In genomic region chr3:146228559-146229310, GRCm38 (mm10) we compare ENCODE assay signal across 29 mouse cellular contexts. TPM values are rescaled to one million over a fixed set of nuclear protein-coding genes. Genes with fewer than 3 reads are reported as not detected.
A peak's percentile ranks its signal among the peaks of the same experiment; 100 is the strongest.
DNase-seq lines count a peak whose midpoint lies in the region; ATAC-seq and TF ChIP-seq lines count a peak whose summit lies in the region.
"Had no signal": no experiment of that assay in that cellular context is flagged by ENCODE, and none has a peak within 500 bp of the region (broad histone marks: within the 10 kb centered on the region; RNA-seq: fewer than 3 reads in every experiment).

No protein-coding gene starts in this region.

- TF ChIP-seq CTCF in MEL (IDR thresholded peaks at IDR 0.05 in 2 of 3, conservative IDR thresholded peaks at IDR 0.05 in 1 of 3; ENCODE audit: control insufficient read depth in 1 of 3, insufficient read depth in 1 of 3, low read depth in 2 of 3, low read length in 3 of 3, poor library complexity in 1 of 3, severe bottlenecking in 1 of 3): no peak

- peaks cover 68% of the 10 kb centered on the region for H3K4me1 ChIP-seq in heart, embryonic 10.5 days
- H3K4me1 ChIP-seq in MEL (ENCODE audit: control insufficient read depth in 1 of 2, insufficient read depth in 2 of 2, low read length in 2 of 2): no peaks in the 10 kb centered on the region
- H3K4me1 ChIP-seq: embryonic facial prominence, embryonic 13.5 days; intestine, embryonic 15.5 days; limb, embryonic 12.5 days; liver, embryonic 15.5 days; neural tube, embryonic 13.5 days had no signal

- TF ChIP-seq POLR2A in MEL (IDR thresholded peaks at IDR 0.05; ENCODE audit: control insufficient read depth in 1 of 2, insufficient read depth in 1 of 2, low read depth in 1 of 2, low read length in 2 of 2, poor library complexity in 1 of 2): no peak

- no peak for DNase-seq in heart, embryonic 10.5 days (ENCODE audit: low spot score)
- DNase-seq in heart, postnatal 25 days (ENCODE audit: low spot score): no peak
- DNase-seq in 416B (ENCODE audit: low read depth) (peak; percentile 5), MEL (ENCODE audit: low read depth, low spot score) (peak; percentile 27)
- DNase-seq in kidney, postnatal 36 days: no peak
- DNase-seq in layer of hippocampus, postnatal 14 days (ENCODE audit: low spot score in 2 of 2): no peak
- DNase-seq: adrenal gland, postnatal 10 days; B cell, adult 2 months; cerebellum, adult 11-12 months; cerebellum, adult 9-11 months; gastrocnemius, postnatal 10 days; heart, postnatal 14 days; kidney, adult 2 months; kidney, postnatal 4 days; lung, embryonic 14.5 days; lung, postnatal 14 days; right cerebral cortex, postnatal 4 days; thymus, postnatal 4 days had no signal

- H3K9ac ChIP-seq in MEL (ENCODE audit: control insufficient read depth, low read depth, low read length, poor library complexity, severe bottlenecking): no peak overlapping the region
- H3K9ac ChIP-seq: embryonic facial prominence, embryonic 13.5 days; heart, embryonic 12.5 days; intestine, embryonic 15.5 days; limb, embryonic 12.5 days; liver, embryonic 15.5 days; lung, embryonic 14.5 days; neural tube, embryonic 13.5 days had no signal

- 0 out of 2 replicates have a peak, but pooled peaks cover 1% of the 10 kb centered on the region for H3K36me3 ChIP-seq in heart, embryonic 10.5 days
- H3K36me3 ChIP-seq in MEL (ENCODE audit: control insufficient read depth in 1 of 2, insufficient read depth in 2 of 2, low read length in 2 of 2): no peaks in the 10 kb centered on the region
- H3K36me3 ChIP-seq: embryonic facial prominence, embryonic 13.5 days; forebrain, embryonic 10.5 days; intestine, embryonic 15.5 days; limb, embryonic 12.5 days; liver, embryonic 15.5 days; neural tube, embryonic 13.5 days had no signal

- WGBS in heart, embryonic 10.5 days: 85% methylated on average over 13 of the region's 13 CpGs

- intact Hi-C loops in heart, postnatal 25 days (cut with DNase I): no loop called here

- no peaks in the 10 kb centered on the region for H3K79me2 ChIP-seq in MEL (ENCODE audit: control insufficient read depth, insufficient read depth, low read length, poor library complexity)

- H3K4me3 ChIP-seq in heart, embryonic 10.5 days: no peak overlapping the region
- no peak overlapping the region for H3K4me3 ChIP-seq in MEL (ENCODE audit: control insufficient read depth in 1 of 2, insufficient read depth in 1 of 2, low read depth in 2 of 2, low read length in 2 of 2)
- H3K4me3 ChIP-seq: embryonic facial prominence, embryonic 13.5 days; forebrain, embryonic 10.5 days; heart, embryonic 12.5 days; intestine, embryonic 15.5 days; limb, embryonic 12.5 days; liver, embryonic 15.5 days; neural tube, embryonic 13.5 days had no signal

- ATAC-seq in megakaryocyte, adult 5-6 weeks (ENCODE audit: poor library complexity, severe bottlenecking): peak; percentile 72
- ATAC-seq: hindbrain, postnatal 0 days; intestine, embryonic 15.5 days; Patski had no signal

- peak overlapping the region; percentile 4; the same call in 1 of the 2 replicates for H3K27ac ChIP-seq in heart, embryonic 10.5 days
- H3K27ac ChIP-seq in MEL (ENCODE audit: control insufficient read depth, low read depth, low read length): no peak overlapping the region
- H3K27ac ChIP-seq: embryonic facial prominence, embryonic 13.5 days; forebrain, embryonic 10.5 days; hindbrain, postnatal 0 days; intestine, embryonic 15.5 days; limb, embryonic 12.5 days; liver, embryonic 15.5 days; neural tube, embryonic 13.5 days; stomach, postnatal 0 days had no signal

- TF ChIP-seq EP300 in MEL (IDR thresholded peaks at IDR 0.05; ENCODE audit: low read depth in 1 of 2, low read length in 2 of 2): no peak

- H3K9me3 ChIP-seq in heart, embryonic 10.5 days: no peaks in the 10 kb centered on the region
- no peaks in the 10 kb centered on the region for H3K9me3 ChIP-seq in MEL (replicated peaks; ENCODE audit: insufficient read depth, low read length)
- H3K9me3 ChIP-seq: embryonic facial prominence, embryonic 13.5 days; forebrain, embryonic 10.5 days; heart, embryonic 12.5 days; intestine, embryonic 15.5 days; limb, embryonic 12.5 days; liver, embryonic 15.5 days; neural tube, embryonic 13.5 days had no signal

- TF ChIP-seq RAD21 in MEL (IDR thresholded peaks at IDR 0.05; ENCODE audit: low read depth, low read length): no peak

- H3K27me3 ChIP-seq in heart, embryonic 10.5 days (ENCODE audit: insufficient read depth, poor library complexity, severe bottlenecking): no peaks in the 10 kb centered on the region
- no peaks in the 10 kb centered on the region for H3K27me3 ChIP-seq in MEL (ENCODE audit: control insufficient read depth in 1 of 2, insufficient read depth in 2 of 2, low read length in 2 of 2)
- H3K27me3 ChIP-seq: heart, embryonic 12.5 days; intestine, embryonic 15.5 days; limb, embryonic 12.5 days; Patski had no signal

TF ChIP-seq in MEL, 35 proteins besides CTCF, POLR2A, EP300 and RAD21:
- TF ChIP-seq ZKSCAN1 (IDR thresholded peaks at IDR 0.05; ENCODE audit: low read depth, low read length) (no peak), TCF12 (IDR thresholded peaks at IDR 0.05; ENCODE audit: low read depth, low read length) (no peak), RCOR1 (IDR thresholded peaks at IDR 0.05; ENCODE audit: low read depth, low read length) (no peak), HCFC1 (IDR thresholded peaks at IDR 0.05; ENCODE audit: low read depth, low read length) (no peak), ZNF384 (IDR thresholded peaks at IDR 0.05; ENCODE audit: low read depth, low read length) (peak; percentile 72)

RNA-seq across cellular contexts. Expression of gene Lpar3, which starts 8.0 kb away (rescaled TPM):
- polyA plus RNA-seq in heart, embryonic 10.5 days (2016; fragmentation: Nextera tagmentation; extraction: Ambion mirVana): 27.0 and 50.0 TPM in 2 replicates
- total RNA-seq in heart, postnatal 25 days (2021): under 1 TPM; 0.36 to 0.65 TPM
- not detected in 2 replicates for total RNA-seq in MEL (2012; rRNA removed)
- polyA plus RNA-seq in MEL (2012; ENCODE audit: insufficient read depth in 1 of 2, insufficient read length in 2 of 2, low read depth in 1 of 2, low replicate concordance in 2 of 2, missing spikeins in 1 of 2): not detected
- 0.14 TPM in 1 of 2 replicates, not detected in the other for total RNA-seq in megakaryocyte, adult 5-6 weeks (2015)
- total RNA-seq in megakaryocyte, adult 5-6 weeks (2017): not detected in 2 replicates
- 1 to 10 TPM; 1.3 to 1.6 TPM for total RNA-seq in layer of hippocampus, postnatal 14 days (2021)

Comparison
In these comparisons a context has a peak if more than half of its experiments do, and no peak if none do; other contexts are left out.
1. DNase-seq: peak in 416B (single experiment) and MEL (single experiment); none in heart, embryonic 10.5 days (single experiment), heart, postnatal 25 days (single experiment), kidney, postnatal 36 days (0 of 2) and layer of hippocampus, postnatal 14 days (0 of 2).